Mouse (Mus musculus): ENCODE data around the gene Olfr355.

The Olfr355 gene

GRCm38 (mm10) chr2:36928797-36929196, at the start of gene Olfr355:
Gene Olfr355 (minus strand): TSS chr2:36928897.
- in situ Hi-C loops (cut with MboI, MseI): no loop called here

GRCm38 (mm10) chr2:36936821-36937220, 8.1 kb upstream of the Olfr355 start, which contains the start of gene Olfr356:
Gene Olfr356 (plus strand): TSS chr2:36937121.
- in situ Hi-C loops (cut with MboI, MseI): no loop called here

GRCm38 (mm10) chr2:36905380-36905779, 23.3 kb downstream of the Olfr355 start, which contains the start of gene Olfr354:
Gene Olfr354 (plus strand): TSS chr2:36905680.
- in situ Hi-C loops (cut with MboI, MseI): no loop called here

GRCm38 (mm10) chr2:36897114-36897513, 31.6 kb downstream of the Olfr355 start:
- in situ Hi-C loops (cut with MboI, MseI): no loop called here

- in situ Hi-C loops (cut with MboI, MseI): no loop called here
Measured at GRCm38 (mm10) chr2:36892836-36893235, 35.9 kb downstream of the Olfr355 start, which contains the start of gene Olfr353. Gene Olfr353 (minus strand): TSS chr2:36892936.

Data from regulatory T cell (primary cell).